Mouse (Mus musculus) MEL (cell line): ENCODE measurements at regions not wholly inside any gene's neighbourhood (a gene's known extent, or its start where the extent isn't known, plus 50 kb on each side); places are given as distances from the start of the nearest gene placed in this dataset.

Experiments
- DNase-seq: peaks from one replicate; pipeline ENCODE4 v3.0.0; 2011; ENCODE audit warnings: low read depth, low spot score
- H3K27ac ChIP-seq: 2 replicates; pipeline ENCODE4 v1.5.1; 2012; ENCODE audit warnings: low read depth, mild to moderate bottlenecking, control low read depth, low read length, moderate library complexity; ENCODE audit not compliant: control insufficient read depth
- H3K27me3 ChIP-seq, 2 experiments: fragments of 150-350 bp in 1 of 2; sonication (generic) in 1 of 2; 2 replicates each; pipeline ENCODE4 v1.6.1; 2012; ENCODE audit warnings: low read length in 2 of 2, mild to moderate bottlenecking in 2 of 2, improper control_type of control experiment in 1 of 2, moderate library complexity in 1 of 2; ENCODE audit not compliant: insufficient read depth in 2 of 2, control insufficient read depth in 1 of 2
- H3K36me3 ChIP-seq, 2 experiments: 2 replicates each; pipeline ENCODE4 v1.6.1; 2012 to 2014; ENCODE audit warnings: low read length in 2 of 2, improper control_type of control experiment in 1 of 2, inconsistent platforms in 1 of 2, mild to moderate bottlenecking in 1 of 2; ENCODE audit not compliant: insufficient read depth in 2 of 2, control insufficient read depth in 1 of 2
- H3K4me1 ChIP-seq, 2 experiments: fragments of 150-350 bp in 1 of 2; sonication (generic) in 1 of 2; 2 replicates each; pipeline ENCODE4 v1.6.1; 2012; ENCODE audit warnings: low read length in 2 of 2, improper control_type of control experiment in 1 of 2, mild to moderate bottlenecking in 1 of 2; ENCODE audit not compliant: insufficient read depth in 2 of 2, control insufficient read depth in 1 of 2
- H3K4me3 ChIP-seq, 2 experiments: fragments of 150-350 bp in 1 of 2; sonication (generic) in 1 of 2; 2 replicates each; pipeline ENCODE4 v1.5.1; 2012; ENCODE audit warnings: low read depth in 2 of 2, low read length in 2 of 2, mild to moderate bottlenecking in 2 of 2, moderate library complexity in 2 of 2, control low read depth in 1 of 2, improper control_type of control experiment in 1 of 2; ENCODE audit not compliant: control insufficient read depth in 1 of 2, insufficient read depth in 1 of 2
- H3K79me2 ChIP-seq: 2 replicates; pipeline ENCODE4 v1.6.1; 2012; ENCODE audit warnings: mild to moderate bottlenecking, low read length, moderate library complexity; ENCODE audit not compliant: control insufficient read depth, poor library complexity, insufficient read depth
- H3K9ac ChIP-seq: 2 replicates; pipeline ENCODE4 v1.6.1; 2012; ENCODE audit warnings: low read depth, mild to moderate bottlenecking, control low read depth, low read length, moderate library complexity; ENCODE audit not compliant: control insufficient read depth, poor library complexity, severe bottlenecking
- H3K9me3 ChIP-seq: fragments of 150-350 bp; sonication (generic); replicated peaks from 2 replicates; pipeline ENCODE4 v1.6.1; 2012; ENCODE audit warnings: mild to moderate bottlenecking, low read length, improper control_type of control experiment, moderate library complexity; ENCODE audit not compliant: insufficient read depth
- CHD1 ChIP-seq: IDR thresholded peaks from 2 replicates; pipeline ENCODE4 v1.6.1; 2012; ENCODE audit warnings: low read depth, mild to moderate bottlenecking, inconsistent platforms, low read length, improper control_type of control experiment
- CHD2 ChIP-seq: IDR thresholded peaks from 2 replicates; pipeline ENCODE4 v1.6.1; 2011; ENCODE audit warnings: low read length, improper control_type of control experiment
- E2F4 ChIP-seq: IDR thresholded peaks from 2 replicates; pipeline ENCODE4 v1.6.1; 2011; ENCODE audit warnings: low read depth, low read length, improper control_type of control experiment, borderline replicate concordance
- ELF1 ChIP-seq: IDR thresholded peaks from 2 replicates; pipeline ENCODE4 v1.6.1; 2014; ENCODE audit warnings: low read depth, mild to moderate bottlenecking, inconsistent platforms, low read length, improper control_type of control experiment, moderate library complexity
- EP300 ChIP-seq, 2 experiments: IDR thresholded peaks; 2 replicates each; pipeline ENCODE4 v1.6.1; 2011; ENCODE audit warnings: improper control_type of control experiment in 2 of 2, low read length in 2 of 2, low read depth in 1 of 2, mild to moderate bottlenecking in 1 of 2
- ETS1 ChIP-seq: IDR thresholded peaks from 2 replicates; pipeline ENCODE4 v1.6.1; 2012; ENCODE audit warnings: low read depth, mild to moderate bottlenecking, inconsistent platforms, low read length, improper control_type of control experiment, moderate library complexity
- GABPA ChIP-seq: IDR thresholded peaks from 2 replicates; pipeline ENCODE4 v1.6.1; 2012; ENCODE audit warnings: low read depth, mild to moderate bottlenecking, inconsistent platforms, low read length, improper control_type of control experiment, moderate library complexity
- GATA1 ChIP-seq: IDR thresholded peaks from 2 replicates; pipeline ENCODE4 v1.6.1; 2011; ENCODE audit warnings: low read depth, low read length, improper control_type of control experiment
- HCFC1 ChIP-seq: IDR thresholded peaks from 2 replicates; pipeline ENCODE4 v1.6.1; 2012; ENCODE audit warnings: low read depth, mild to moderate bottlenecking, inconsistent platforms, low read length, improper control_type of control experiment, moderate library complexity
- JUND ChIP-seq: IDR thresholded peaks from 2 replicates; pipeline ENCODE4 v1.6.1; 2011; ENCODE audit warnings: low read depth, mild to moderate bottlenecking, improper control_type of control experiment, low read length
- KAT2A ChIP-seq: conservative IDR thresholded peaks from 2 replicates; pipeline ENCODE4 v1.6.1; 2012; ENCODE audit warnings: low read depth, low read length, improper control_type of control experiment, inconsistent platforms
- MAFK ChIP-seq: IDR thresholded peaks from 2 replicates; pipeline ENCODE4 v1.6.1; 2011; ENCODE audit warnings: low read depth, mild to moderate bottlenecking, low read length, improper control_type of control experiment, borderline replicate concordance
- MAX ChIP-seq: IDR thresholded peaks from 2 replicates; pipeline ENCODE4 v1.6.1; 2011; ENCODE audit warnings: low read length, improper control_type of control experiment
- MAZ ChIP-seq: IDR thresholded peaks from 2 replicates; pipeline ENCODE4 v1.6.1; 2012; ENCODE audit warnings: low read depth, mild to moderate bottlenecking, inconsistent platforms, low read length, improper control_type of control experiment
- MXI1 ChIP-seq: IDR thresholded peaks from 2 replicates; pipeline ENCODE4 v1.6.1; 2011; ENCODE audit warnings: mild to moderate bottlenecking, low read depth, low read length, improper control_type of control experiment
- MYB ChIP-seq: IDR thresholded peaks from 2 replicates; pipeline ENCODE4 v1.6.1; 2011; ENCODE audit warnings: mild to moderate bottlenecking, low read depth, low read length, improper control_type of control experiment
- MYC ChIP-seq: IDR thresholded peaks from 2 replicates; pipeline ENCODE4 v1.6.1; 2011; ENCODE audit warnings: low read depth, mild to moderate bottlenecking, low read length, improper control_type of control experiment, moderate library complexity
- NELFE ChIP-seq: IDR thresholded peaks from 2 replicates; pipeline ENCODE4 v1.6.1; 2011; ENCODE audit warnings: low read depth, low read length, improper control_type of control experiment
- NRF1 ChIP-seq: IDR thresholded peaks from 2 replicates; pipeline ENCODE4 v1.6.1; 2014; ENCODE audit warnings: low read depth, mild to moderate bottlenecking, inconsistent platforms, low read length, improper control_type of control experiment, moderate library complexity; ENCODE audit not compliant: poor library complexity, insufficient read depth, severe bottlenecking
- POLR2AphosphoS2 ChIP-seq: IDR thresholded peaks from 2 replicates; pipeline ENCODE4 v1.6.1; 2011; ENCODE audit warnings: low read length, improper control_type of control experiment
- POLR2AphosphoS5 ChIP-seq: IDR thresholded peaks from 2 replicates; pipeline ENCODE4 v1.6.1; 2012; ENCODE audit warnings: low read depth, borderline replicate concordance, mild to moderate bottlenecking, inconsistent platforms, low read length, moderate library complexity, mixed read lengths
- RCOR1 ChIP-seq: IDR thresholded peaks from 2 replicates; pipeline ENCODE4 v1.6.1; 2012; ENCODE audit warnings: low read depth, mild to moderate bottlenecking, inconsistent platforms, low read length, improper control_type of control experiment
- SIN3A ChIP-seq: IDR thresholded peaks from 2 replicates; pipeline ENCODE4 v1.6.1; 2012; ENCODE audit warnings: low read length, improper control_type of control experiment, inconsistent platforms
- SMC3 ChIP-seq: IDR thresholded peaks from 2 replicates; pipeline ENCODE4 v1.6.1; 2011; ENCODE audit warnings: low read depth, low read length, improper control_type of control experiment
- TAL1 ChIP-seq: IDR thresholded peaks from 2 replicates; pipeline ENCODE4 v1.6.1; 2012; ENCODE audit warnings: mild to moderate bottlenecking, inconsistent platforms, low read length, moderate library complexity, mixed read lengths
- TBP ChIP-seq: IDR thresholded peaks from 2 replicates; pipeline ENCODE4 v1.8.0; 2011; ENCODE audit warnings: low read depth, low read length, improper control_type of control experiment
- USF1 ChIP-seq: IDR thresholded peaks from 2 replicates; pipeline ENCODE4 v1.6.1; 2014; ENCODE audit warnings: low read depth, mild to moderate bottlenecking, inconsistent platforms, low read length, improper control_type of control experiment, moderate library complexity
- ZC3H11A ChIP-seq: IDR thresholded peaks from 2 replicates; pipeline ENCODE4 v1.6.1; 2012; ENCODE audit warnings: low read depth, mild to moderate bottlenecking, inconsistent platforms, low read length, improper control_type of control experiment
- ZMIZ1 ChIP-seq: IDR thresholded peaks from 2 replicates; pipeline ENCODE4 v1.6.1; 2012; ENCODE audit warnings: low read depth, mild to moderate bottlenecking, inconsistent platforms, low read length, improper control_type of control experiment, moderate library complexity

- no peak for DNase-seq
- H3K4me1 ChIP-seq = no peaks in the 10 kb centered on the region
- TF ChIP-seq CHD2 = no peak
- TF ChIP-seq MAZ = no peak
- TF ChIP-seq MXI1 = no peak
- no peak for TF ChIP-seq MAX
- TF ChIP-seq HCFC1 = no peak
- TF ChIP-seq MAFK = no peak
- no peak for TF ChIP-seq RCOR1
- TF ChIP-seq TBP = no peak
- TF ChIP-seq SIN3A = no peak
- no peak for TF ChIP-seq NRF1
- no peak for TF ChIP-seq MYB
- no peak for TF ChIP-seq MYC
- no peak for TF ChIP-seq NELFE
- no peak for TF ChIP-seq TAL1
- TF ChIP-seq EP300 (IDR thresholded peaks at IDR 0.05; ENCODE audit: low read depth in 1 of 2, low read length in 2 of 2) = no peak
- TF ChIP-seq GABPA = no peak
- no peak for TF ChIP-seq KAT2A
- no peak for TF ChIP-seq ELF1
- TF ChIP-seq, all 39 proteins: peak for 0
- Histone ChIP-seq H3K9me3 (no peaks in the 10 kb centered on the region), H3K9ac (no peak overlapping the region), H3K27ac (no peak overlapping the region), H3K36me3 (no peaks in the 10 kb centered on the region), H3K27me3 (no peaks in the 10 kb centered on the region), H3K79me2 (no peaks in the 10 kb centered on the region), H3K4me3 (no peak overlapping the region)
Measured at GRCm38 (mm10) chr9:23011316-23011959, 211.4 kb upstream of the Bmper start.

GRCm38 (mm10) chr9:23012130-23012529 is 210.7 kb upstream of the Bmper start:
- no peak for DNase-seq
- no peaks in the 10 kb centered on the region for H3K27me3 ChIP-seq
- no peak overlapping the region for H3K9ac ChIP-seq
- no peaks in the 10 kb centered on the region for H3K36me3 ChIP-seq
- no peak for TF ChIP-seq ZMIZ1
- TF ChIP-seq POLR2AphosphoS2 = no peak
- TF ChIP-seq SIN3A = no peak
- no peak for TF ChIP-seq E2F4
- TF ChIP-seq JUND = no peak
- TF ChIP-seq ETS1 = no peak
- no peak for TF ChIP-seq POLR2AphosphoS5
- TF ChIP-seq MYC = no peak
- TF ChIP-seq GATA1 = no peak
- no peak for TF ChIP-seq CHD1
- no peak for TF ChIP-seq USF1
- TF ChIP-seq RCOR1 = no peak
- no peak for TF ChIP-seq KAT2A
- no peak for TF ChIP-seq ZC3H11A
- no peak for TF ChIP-seq MAX
- TF ChIP-seq MAZ = no peak
- no peak for TF ChIP-seq SMC3
- TF ChIP-seq TBP = no peak
- TF ChIP-seq, all 39 proteins: peak for 0
- no peaks in the 10 kb centered on the region for H3K9me3 ChIP-seq
- no peaks in the 10 kb centered on the region for H3K79me2 ChIP-seq
- no peak overlapping the region for H3K4me3 ChIP-seq
- H3K4me1 ChIP-seq = no peaks in the 10 kb centered on the region
- H3K27ac ChIP-seq = no peak overlapping the region
